Mouse (Mus musculus) midbrain, postnatal 0 days (tissue): Measurements from ENCODE around the gene Vmn1r54. TPM values are rescaled to one million over a fixed set of nuclear protein-coding genes. Genes with fewer than 3 reads are reported as not detected.

Experiments used
- ATAC-seq: fragments of 200-750 bp; cut with Nextera tagmentation; 2 replicates; pipeline ENCODE4 v1.8.0; 2017; ENCODE audit warnings: moderate number of reproducible peaks, mild to moderate bottlenecking, moderate TSS enrichment, moderate library complexity; ENCODE audit not compliant: low FRiP score
- DNase-seq: peaks from one replicate; pipeline ENCODE4 v3.0.0-alpha.2; 2015; ENCODE audit warnings: low spot score
- H3K27ac ChIP-seq: fragments of 300-500 bp; sonication (generic); 2 replicates; pipeline ENCODE4 v1.5.1; 2014; ENCODE audit warnings: low read depth, mild to moderate bottlenecking, low read length, mixed read lengths
- H3K27me3 ChIP-seq: fragments of 300-500 bp; sonication (generic); 2 replicates; pipeline ENCODE4 v1.6.1; 2014; ENCODE audit warnings: low read length, control low read depth, mixed read lengths; ENCODE audit not compliant: insufficient read depth
- H3K36me3 ChIP-seq: fragments of 300-500 bp; sonication (generic); 2 replicates; pipeline ENCODE4 v1.6.1; 2014; ENCODE audit warnings: low read length, control low read depth, mixed read lengths; ENCODE audit not compliant: insufficient read depth
- H3K4me1 ChIP-seq: fragments of 300-500 bp; sonication (generic); 2 replicates; pipeline ENCODE4 v1.6.1; 2014; ENCODE audit warnings: mild to moderate bottlenecking, control low read depth, antibody characterized with exemption, low read length, mixed read lengths; ENCODE audit not compliant: insufficient read depth
- H3K4me2 ChIP-seq: fragments of 300-500 bp; sonication (generic); 2 replicates; pipeline ENCODE4 v1.6.1; 2014; ENCODE audit warnings: low read depth, mild to moderate bottlenecking, low read length, mixed read lengths; ENCODE audit not compliant: poor library complexity, severe bottlenecking
- H3K4me3 ChIP-seq: fragments of 300-500 bp; sonication (generic); 2 replicates; pipeline ENCODE4 v1.5.1; 2014; ENCODE audit warnings: low read depth, mild to moderate bottlenecking, low read length, moderate library complexity
- H3K9ac ChIP-seq: fragments of 300-500 bp; sonication (generic); replicated peaks from 2 replicates; pipeline ENCODE4 v1.6.1; 2014; ENCODE audit warnings: mild to moderate bottlenecking, low read length, moderate library complexity, mixed read lengths; ENCODE audit not compliant: poor library complexity, severe bottlenecking
- H3K9me3 ChIP-seq: fragments of 300-500 bp; sonication (generic); 2 replicates; pipeline ENCODE4 v1.6.1; 2016; ENCODE audit warnings: low read length, control low read depth
- CTCF ChIP-seq: IDR thresholded peaks from 2 replicates; pipeline ENCODE4 v1.5.1; 2016; ENCODE audit warnings: antibody characterized with exemption, mild to moderate bottlenecking
- WGBS: fragments of 180-500 bp; shearing (Covaris S2); extraction: QIAGEN DNeasy Blood & Tissue Kit; methylation state at CpG from one replicate; pipeline ENCODE4 v1.1.7; 2014; 5-methylcytosine and 5-hydroxymethylcytosine counted together
- polyA plus RNA-seq: library from polyadenylated mRNA; unstranded; fragments of >200 nt; fragmentation: Nextera tagmentation; extraction: Ambion mirVana; gene quantifications from 2 replicates; pipeline ENCODE4 v1.2.1, GENCODE M21; 2015
- total RNA-seq: library from RNA; depleted of rRNA; stranded (reverse); fragments of >200 nt; gene quantifications from 2 replicates; pipeline ENCODE4 v1.2.3, GENCODE M21; 2014; rRNA removed

Vmn1r54 gene
- total and polyA plus RNA-seq, 2 experiments from 2014 or later: not detected

- ATAC-seq (no peak), DNase-seq (peak; percentile 10)
- Histone ChIP-seq H3K27ac (no peak overlapping the region), H3K27me3 (no peaks in the 10 kb centered on the region), H3K4me1 (no peaks in the 10 kb centered on the region), H3K36me3 (no peaks in the 10 kb centered on the region), H3K9ac (no peak overlapping the region), H3K9me3 (no peaks in the 10 kb centered on the region), H3K4me2 (no peak overlapping the region), H3K4me3 (no peak overlapping the region)
- 75% methylated on average over 2 of the region's 2 CpGs for WGBS
- no peak for TF ChIP-seq CTCF
Observed at GRCm38 (mm10) chr6:90317510-90318258, 71.6 kb downstream of the Vmn1r54 start.

GRCm38 (mm10) chr6:90319019-90319418 lies 72.9 kb downstream of the Vmn1r54 start:
- DNase-seq: no peak
- Histone ChIP-seq H3K27me3 (no peaks in the 10 kb centered on the region), H3K9ac (no peak overlapping the region), H3K9me3 (no peaks in the 10 kb centered on the region), H3K4me2 (no peak overlapping the region), H3K4me3 (no peak overlapping the region), H3K4me1 (no peaks in the 10 kb centered on the region), H3K36me3 (no peaks in the 10 kb centered on the region), H3K27ac (no peak overlapping the region)
- 86% methylated on average over 2 of the region's 2 CpGs for WGBS
- no peak for TF ChIP-seq CTCF
- no peak for ATAC-seq

GRCm38 (mm10) chr6:90319475-90320191 lies 73.5 kb downstream of the Vmn1r54 start:
- WGBS: 82% methylated on average over 7 of the region's 7 CpGs
- no peak for ATAC-seq
- no peaks in the 10 kb centered on the region for H3K27me3 ChIP-seq
- H3K9ac ChIP-seq: no peak overlapping the region
- no peak for DNase-seq
- H3K36me3 ChIP-seq: no peaks in the 10 kb centered on the region
- H3K4me1 ChIP-seq: no peaks in the 10 kb centered on the region
- H3K27ac ChIP-seq: no peak overlapping the region
- no peak for TF ChIP-seq CTCF
- no peaks in the 10 kb centered on the region for H3K9me3 ChIP-seq
- H3K4me2 ChIP-seq: no peak overlapping the region
- H3K4me3 ChIP-seq: no peak overlapping the region

- peaks cover under 1% of the 10 kb centered on the region; the same call in 1 of the 2 replicates for H3K27me3 ChIP-seq
- H3K4me1 ChIP-seq: peaks cover 2% of the 10 kb centered on the region; the same call in 1 of the 2 replicates
- H3K4me3 ChIP-seq: no peak overlapping the region
- no peaks in the 10 kb centered on the region for H3K9me3 ChIP-seq
- TF ChIP-seq CTCF: no peak
- H3K36me3 ChIP-seq: no peaks in the 10 kb centered on the region
- DNase-seq (no peak), ATAC-seq (no peak)
- 82% methylated on average over 5 of the region's 5 CpGs for WGBS
- H3K9ac ChIP-seq: no peak overlapping the region
- no peak overlapping the region for H3K27ac ChIP-seq
- no peak overlapping the region for H3K4me2 ChIP-seq
Observed at GRCm38 (mm10) chr6:90320429-90320828, 74.3 kb downstream of the Vmn1r54 start.

Other genes with a start within 250 kb of the Vmn1r54 start
- gene Vmn1r47, start 230.2 kb upstream of the Vmn1r54 start, total RNA-seq: not detected in 2 replicates
- gene Vmn1r47, start 230.2 kb upstream of the Vmn1r54 start, polyA plus RNA-seq: not detected in 2 replicates
- gene Vmn1r48, start 209.5 kb upstream of the Vmn1r54 start, total RNA-seq: not detected in 2 replicates
- not detected in 2 replicates for gene Vmn1r48, start 209.5 kb upstream of the Vmn1r54 start, polyA plus RNA-seq
- gene Vmn1r49, start 167.8 kb upstream of the Vmn1r54 start, total RNA-seq: not detected in 2 replicates
- gene Vmn1r49, start 167.8 kb upstream of the Vmn1r54 start, polyA plus RNA-seq: not detected in 2 replicates
- not detected in 2 replicates for gene Vmn1r50, start 144.9 kb upstream of the Vmn1r54 start, total RNA-seq
- not detected in 2 replicates for gene Vmn1r50, start 144.9 kb upstream of the Vmn1r54 start, polyA plus RNA-seq
- not detected in 2 replicates for gene Vmn1r51, start 123.7 kb upstream of the Vmn1r54 start, total RNA-seq
- gene Vmn1r51, start 123.7 kb upstream of the Vmn1r54 start, polyA plus RNA-seq: 0.10 TPM in 1 of 2 replicates, not detected in the other
- gene Vmn1r52, start 71.5 kb upstream of the Vmn1r54 start, total RNA-seq: not detected in 2 replicates
- gene Vmn1r52, start 71.5 kb upstream of the Vmn1r54 start, polyA plus RNA-seq: not detected in 2 replicates
- not detected in 2 replicates for gene V1ra8, start 43.5 kb upstream of the Vmn1r54 start, total RNA-seq
- not detected in 2 replicates for gene V1ra8, start 43.5 kb upstream of the Vmn1r54 start, polyA plus RNA-seq
- gene Vmn1r53, start 21.9 kb upstream of the Vmn1r54 start, total RNA-seq: not detected in 2 replicates
- gene Vmn1r53, start 21.9 kb upstream of the Vmn1r54 start, polyA plus RNA-seq: not detected in 2 replicates
- gene BC048671, start 54.9 kb downstream of the Vmn1r54 start, total RNA-seq: not detected in 2 replicates
- gene BC048671, start 54.9 kb downstream of the Vmn1r54 start, polyA plus RNA-seq: not detected in 2 replicates
- gene Chst13, start 78.9 kb downstream of the Vmn1r54 start, total RNA-seq: not detected in 2 replicates
- gene Chst13, start 78.9 kb downstream of the Vmn1r54 start, polyA plus RNA-seq: 0.44 TPM in 1 of 2 replicates, not detected in the other
- not detected in 2 replicates for gene Uroc1, start 87.0 kb downstream of the Vmn1r54 start, total RNA-seq
- gene Uroc1, start 87.0 kb downstream of the Vmn1r54 start, polyA plus RNA-seq: not detected in 2 replicates
- gene Zxdc, start 123.2 kb downstream of the Vmn1r54 start, total RNA-seq: 38.7 and 46.3 TPM in 2 replicates
- 6.5 and 6.9 TPM in 2 replicates for gene Zxdc, start 123.2 kb downstream of the Vmn1r54 start, polyA plus RNA-seq
- gene Cfap100, start 182.5 kb downstream of the Vmn1r54 start, total RNA-seq: 3.5 and 22.7 TPM in 2 replicates
- 7.9 TPM in 2 replicates for gene Cfap100, start 182.5 kb downstream of the Vmn1r54 start, polyA plus RNA-seq
- 34.2 and 35.1 TPM in 2 replicates for gene Klf15, start 216.3 kb downstream of the Vmn1r54 start, total RNA-seq
- gene Klf15, start 216.3 kb downstream of the Vmn1r54 start, polyA plus RNA-seq: 20.6 and 22.3 TPM in 2 replicates
- 111 and 125 TPM in 2 replicates for gene Aldh1l1, start 240.1 kb downstream of the Vmn1r54 start, total RNA-seq
- 83.8 and 101 TPM in 2 replicates for gene Aldh1l1, start 240.1 kb downstream of the Vmn1r54 start, polyA plus RNA-seq